Mouse (Mus musculus) liver, adult 2 months (tissue): ENCODE results near the gene Cgas. TPM values are rescaled to one million over a fixed set of nuclear protein-coding genes. Genes with fewer than 3 reads are reported as not detected.
A peak's percentile ranks its signal among the peaks of the same experiment; 100 is the strongest.

Experiments used
- DNase-seq: peaks from one replicate; pipeline ENCODE4 v3.0.0-alpha.2; 2011; ENCODE audit warnings: low read depth, low spot score; ENCODE audit errors: extremely low read depth
- H3K27ac ChIP-seq: fragments of 200-500 bp; replicated peaks from 2 replicates; pipeline ENCODE4 v1.5.1; 2012; ENCODE audit warnings: low read depth, mild to moderate bottlenecking, control low read depth, inconsistent platforms, low read length; ENCODE audit not compliant: insufficient read depth
- H3K27me3 ChIP-seq: fragments of 200-500 bp; 2 replicates; pipeline ENCODE4 v1.6.1; 2012; ENCODE audit warnings: mild to moderate bottlenecking, moderate library complexity, low read length, inconsistent platforms; ENCODE audit not compliant: control insufficient read depth, insufficient read depth
- H3K36me3 ChIP-seq: fragments of 200-500 bp; 2 replicates; pipeline ENCODE4 v1.6.1; 2012; ENCODE audit warnings: low read length, inconsistent platforms; ENCODE audit not compliant: control insufficient read depth, insufficient read depth
- H3K4me1 ChIP-seq: fragments of 200-500 bp; 2 replicates; pipeline ENCODE4 v1.6.1; 2011; ENCODE audit warnings: low read length; ENCODE audit not compliant: control insufficient read depth, insufficient read depth
- H3K4me3 ChIP-seq: fragments of 200-500 bp; 2 replicates; pipeline ENCODE4 v1.5.1; 2011; ENCODE audit warnings: low read depth, mild to moderate bottlenecking, control low read depth, low read length, moderate library complexity; ENCODE audit not compliant: insufficient read depth
- H3K79me2 ChIP-seq: fragments of 200-500 bp; 2 replicates; pipeline ENCODE4 v1.6.1; 2012; ENCODE audit warnings: inconsistent platforms, mild to moderate bottlenecking, low read length, moderate library complexity; ENCODE audit not compliant: control insufficient read depth, insufficient read depth
- H3K9ac ChIP-seq: fragments of 200-500 bp; 2 replicates; pipeline ENCODE4 v1.6.1; 2012; ENCODE audit warnings: low read depth, mild to moderate bottlenecking, control low read depth, inconsistent platforms, low read length
- CTCF ChIP-seq: fragments of 200-500 bp; IDR thresholded peaks from 2 replicates; pipeline ENCODE4 v1.5.1; 2011; ENCODE audit warnings: low read depth, low read length, control low read depth
- POLR2A ChIP-seq: fragments of 200-500 bp; IDR thresholded peaks from 2 replicates; pipeline ENCODE4 v1.6.1; 2011; ENCODE audit warnings: low read length, control low read depth; ENCODE audit not compliant: insufficient read depth; ENCODE audit errors: extremely low read depth
- WGBS: fragments of 180-500 bp; shearing (Covaris S2); methylation state at CpG from one replicate; pipeline ENCODE4 v1.1.7; 2018; 5-methylcytosine and 5-hydroxymethylcytosine counted together
- polyA plus RNA-seq: library from polyadenylated mRNA; depleted of rRNA; stranded (reverse); fragments of >200 nt; gene quantifications from 2 replicates; pipeline ENCODE4 v1.2.3, GENCODE M21; 2012; rRNA removed
- total RNA-seq: library from RNA; depleted of rRNA; stranded (reverse); fragments of >200 nt; gene quantifications from 2 replicates; pipeline ENCODE4 v1.2.3, GENCODE M21; 2014; rRNA removed

The Cgas gene
- total and polyA plus RNA-seq, 2 experiments: 0.12 to 0.18 TPM

GRCm38 (mm10) chr9:78386947-78387346, 56.1 kb downstream of the Cgas start:
- TF ChIP-seq CTCF (no peak), POLR2A (no peak)
- Histone ChIP-seq H3K27ac (no peak overlapping the region), H3K4me1 (no peaks in the 10 kb centered on the region), H3K27me3 (no peaks in the 10 kb centered on the region), H3K9ac (no peak overlapping the region), H3K4me3 (no peak overlapping the region), H3K36me3 (no peaks in the 10 kb centered on the region), H3K79me2 (no peaks in the 10 kb centered on the region)
- 82% methylated on average over 7 of the region's 7 CpGs for WGBS
- no peak for DNase-seq

DNA sequence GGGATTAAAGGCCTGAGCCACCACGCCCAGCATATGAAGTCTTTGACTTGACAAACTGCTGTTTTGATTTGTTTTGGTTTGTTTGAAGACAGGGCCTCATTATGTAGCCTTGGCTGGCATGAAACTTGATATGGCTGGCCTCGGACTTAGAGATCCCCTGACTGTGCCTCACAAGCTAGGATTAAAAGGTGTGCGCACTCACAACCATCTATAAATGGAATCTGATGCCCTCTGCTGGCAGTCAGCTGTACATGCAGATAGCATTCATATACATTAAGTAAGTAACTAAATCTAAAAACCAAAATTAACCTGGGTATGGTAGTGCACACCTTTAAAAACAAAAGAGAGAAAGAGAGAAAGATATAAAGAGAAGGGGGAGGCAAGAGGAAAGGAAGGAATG, 57.1 kb downstream of the Cgas start:
- WGBS: 59% methylated on average over 3 of the region's 3 CpGs

More for the DNA sequence above, 57.1 kb downstream of the Cgas start:
- Histone ChIP-seq H3K4me1 (no peaks in the 10 kb centered on the region), H3K27ac (no peak overlapping the region), H3K79me2 (no peaks in the 10 kb centered on the region), H3K27me3 (no peaks in the 10 kb centered on the region), H3K4me3 (no peak overlapping the region), H3K9ac (no peak overlapping the region), H3K36me3 (no peaks in the 10 kb centered on the region)
- no peak for TF ChIP-seq POLR2A
- peak; percentile 22; the same call in 1 of the 2 replicates for TF ChIP-seq CTCF
- peak; percentile 40 for DNase-seq

Other genes with a start within 250 kb of the Cgas start
- gene Gsta1, start 212.6 kb downstream of the Cgas start, total RNA-seq: 6.1 and 42.4 TPM in 2 replicates
- 1.0 and 2.8 TPM in 2 replicates for gene Gsta1, start 212.6 kb downstream of the Cgas start, polyA plus RNA-seq
- gene Gm3776, start 186.1 kb downstream of the Cgas start, total RNA-seq: 5.1 and 42.0 TPM in 2 replicates
- 0.48 and 0.92 TPM in 2 replicates for gene Gm3776, start 186.1 kb downstream of the Cgas start, polyA plus RNA-seq
- gene Gm10639, start 153.3 kb downstream of the Cgas start, total RNA-seq: 0.54 TPM in 1 of 2 replicates, not detected in the other
- not detected in 2 replicates for gene Gm10639, start 153.3 kb downstream of the Cgas start, polyA plus RNA-seq
- not detected in 2 replicates for gene Omt2a, start 128.4 kb downstream of the Cgas start, total RNA-seq
- gene Omt2a, start 128.4 kb downstream of the Cgas start, polyA plus RNA-seq: not detected in 2 replicates
- gene Omt2b, start 115.6 kb downstream of the Cgas start, total RNA-seq: not detected in 2 replicates
- gene Omt2b, start 115.6 kb downstream of the Cgas start, polyA plus RNA-seq: not detected in 2 replicates
- gene Gsta2, start 87.4 kb downstream of the Cgas start, total RNA-seq: 106 and 182 TPM in 2 replicates
- 22.4 and 26.3 TPM in 2 replicates for gene Gsta2, start 87.4 kb downstream of the Cgas start, polyA plus RNA-seq
- not detected in 2 replicates for gene Dppa5a, start 75.1 kb downstream of the Cgas start, total RNA-seq
- not detected in 2 replicates for gene Dppa5a, start 75.1 kb downstream of the Cgas start, polyA plus RNA-seq
- not detected in 2 replicates for gene Ooep, start 64.5 kb downstream of the Cgas start, total RNA-seq
- gene Ooep, start 64.5 kb downstream of the Cgas start, polyA plus RNA-seq: not detected in 2 replicates
- gene Ddx43, start 47.5 kb downstream of the Cgas start, total RNA-seq: 0.09 TPM in 1 of 2 replicates, not detected in the other
- not detected in 2 replicates for gene Ddx43, start 47.5 kb downstream of the Cgas start, polyA plus RNA-seq
- 18.7 and 18.9 TPM in 2 replicates for gene Mto1, start 5.0 kb upstream of the Cgas start, total RNA-seq
- gene Mto1, start 5.0 kb upstream of the Cgas start, polyA plus RNA-seq: 16.9 and 17.3 TPM in 2 replicates
- 0.18 and 0.20 TPM in 2 replicates for gene Gm17324, start 5.5 kb upstream of the Cgas start, total RNA-seq
- 0.20 and 0.60 TPM in 2 replicates for gene Gm17324, start 5.5 kb upstream of the Cgas start, polyA plus RNA-seq
- gene Eef1a1, start 45.9 kb upstream of the Cgas start, total RNA-seq: 7,986 and 8,406 TPM in 2 replicates
- gene Eef1a1, start 45.9 kb upstream of the Cgas start, polyA plus RNA-seq: 2,468 and 2,707 TPM in 2 replicates
- 16.4 and 17.0 TPM in 2 replicates for gene Slc17a5, start 144.8 kb upstream of the Cgas start, total RNA-seq
- gene Slc17a5, start 144.8 kb upstream of the Cgas start, polyA plus RNA-seq: 10.9 and 12.1 TPM in 2 replicates
- not detected in 2 replicates for gene Cd109, start 172.3 kb upstream of the Cgas start, total RNA-seq
- gene Cd109, start 172.3 kb upstream of the Cgas start, polyA plus RNA-seq: not detected in 2 replicates